Mouse (Mus musculus): ENCODE measurements at regions not wholly inside any gene's neighbourhood (a gene's known extent, or its start where the extent isn't known, plus 50 kb on each side); places are given as distances from the start of the nearest gene placed in this dataset.

GRCm38 (mm10) chr17:15291626-15292025, 85.0 kb downstream of the Dll1 start:
- TF ChIP-seq CTCF (IDR thresholded peaks at IDR 0.05; ENCODE audit: borderline replicate concordance, insufficient read depth, low read length) (no peak), POLR2A (IDR thresholded peaks at IDR 0.05; ENCODE audit: low read depth, low read length) (no peak)
